Mouse (Mus musculus): ENCODE data around the gene Dusp8.

DNA sequence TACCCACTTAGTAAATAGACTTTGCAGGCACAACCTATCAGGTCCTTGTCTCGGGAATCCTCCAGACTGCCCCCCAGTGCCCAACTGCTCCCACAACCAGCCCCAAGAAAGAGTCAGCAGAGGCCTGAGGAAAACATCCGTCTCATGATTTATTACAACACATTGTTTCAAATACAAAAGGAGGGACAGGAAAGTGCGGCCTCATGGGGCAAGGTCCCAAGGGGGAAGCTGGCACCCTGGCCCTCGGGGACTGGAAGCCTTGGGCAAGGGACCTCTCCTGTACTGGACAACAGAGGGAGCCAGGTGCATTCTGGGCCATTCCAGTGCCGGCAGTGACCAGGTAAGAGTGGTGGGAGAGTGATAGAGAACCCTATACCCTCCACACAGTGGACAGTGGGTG is 16.3 kb downstream of the Dusp8 start:
- no peak for TF ChIP-seq GATA1 (IDR thresholded peaks at IDR 0.05; ENCODE audit: low read length)
- TF ChIP-seq TAL1 (IDR thresholded peaks at IDR 0.05; ENCODE audit: low read length), result no peak
